Mouse (Mus musculus): ENCODE data around the gene Arhgef26.

- TF ChIP-seq CTCF (IDR thresholded peaks at IDR 0.05; ENCODE audit: low read depth, low read length) (no peak), POLR2A (IDR thresholded peaks at IDR 0.05; ENCODE audit: borderline replicate concordance, low read depth, low read length) (no peak)
Measured at GRCm38 (mm10) chr3:62506488-62507205, 168.5 kb downstream of the Arhgef26 start, which contains the start of gene Dhx36.

All from bone marrow macrophage, adult 2 months (primary cell).